Mouse (Mus musculus): ENCODE measurements around the gene Adam11. TPM values are rescaled to one million over a fixed set of nuclear protein-coding genes. Genes with fewer than 3 reads are reported as not detected.

Adam11 gene
- polyA plus RNA-seq, 1 experiment from 2014 or later = 47.0 TPM

DNA sequence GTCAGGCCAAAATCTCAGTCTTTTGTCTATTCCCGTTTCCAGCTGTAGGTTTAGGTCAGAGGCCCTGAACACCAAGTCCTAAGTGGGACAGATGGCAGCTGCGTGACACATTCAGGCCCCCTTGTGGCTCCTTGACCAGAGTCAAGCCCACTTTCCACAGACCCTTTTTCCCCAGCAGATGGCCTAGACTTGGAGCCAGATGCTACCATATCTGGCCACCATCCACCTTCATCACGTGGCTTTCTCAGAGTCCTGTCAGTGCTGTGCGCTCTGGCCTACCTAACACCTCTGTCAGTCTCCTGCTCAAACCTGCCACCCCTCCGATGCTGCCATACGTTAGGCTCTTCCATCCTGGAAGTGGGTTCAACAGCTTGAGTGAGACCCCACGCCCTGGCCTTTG, 5.8 kb upstream of the Adam11 start:
- H3K27ac ChIP-seq (replicated peaks) = peak overlapping the region; percentile 71
- peaks cover 34% of the 10 kb centered on the region for H3K4me1 ChIP-seq (replicated peaks)
- H3K9ac ChIP-seq = no peak overlapping the region
- 0 out of 2 replicates have a peak, but pooled peaks cover 5% of the 10 kb centered on the region for H3K27me3 ChIP-seq
- no peak overlapping the region for H3K4me2 ChIP-seq
- H3K9me3 ChIP-seq = no peaks in the 10 kb centered on the region
- WGBS = 73% methylated on average over 7 of the region's 7 CpGs
- ATAC-seq (ENCODE audit: low read depth) = no peak
- no peaks in the 10 kb centered on the region for H3K36me3 ChIP-seq
- H3K4me3 ChIP-seq = no peak overlapping the region

DNA sequence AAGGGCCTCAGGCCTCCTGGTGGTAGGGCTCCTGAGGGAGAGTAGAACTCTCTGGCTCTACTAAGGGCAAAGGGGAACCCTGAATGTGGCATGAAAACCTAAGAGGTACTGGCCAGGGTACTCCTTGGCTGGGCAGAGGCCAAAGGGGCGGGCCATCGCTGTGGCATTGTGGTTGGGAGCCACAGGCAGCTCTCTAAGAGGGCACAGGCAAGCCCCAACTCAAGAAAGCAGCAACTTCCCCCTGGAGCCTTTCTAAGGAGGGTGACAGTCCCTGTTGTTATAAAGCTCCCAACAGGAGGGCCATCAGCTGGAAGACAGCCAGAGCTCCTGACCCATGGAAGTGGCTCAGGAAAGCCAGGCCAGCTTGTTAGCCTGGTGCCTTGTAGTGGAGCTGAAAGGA, 2.3 kb upstream of the Adam11 start:
- no peaks in the 10 kb centered on the region for H3K9me3 ChIP-seq
- no peak overlapping the region for H3K4me2 ChIP-seq
- no peak overlapping the region for H3K4me3 ChIP-seq
- H3K4me1 ChIP-seq (replicated peaks) = peaks cover 42% of the 10 kb centered on the region
- 76% methylated on average over 2 of the region's 2 CpGs for WGBS
- no peaks in the 10 kb centered on the region for H3K36me3 ChIP-seq
- H3K27me3 ChIP-seq = peaks cover 13% of the 10 kb centered on the region
- no peak for ATAC-seq (ENCODE audit: low read depth)
- H3K9ac ChIP-seq = no peak overlapping the region
- no peak overlapping the region for H3K27ac ChIP-seq (replicated peaks)

DNA sequence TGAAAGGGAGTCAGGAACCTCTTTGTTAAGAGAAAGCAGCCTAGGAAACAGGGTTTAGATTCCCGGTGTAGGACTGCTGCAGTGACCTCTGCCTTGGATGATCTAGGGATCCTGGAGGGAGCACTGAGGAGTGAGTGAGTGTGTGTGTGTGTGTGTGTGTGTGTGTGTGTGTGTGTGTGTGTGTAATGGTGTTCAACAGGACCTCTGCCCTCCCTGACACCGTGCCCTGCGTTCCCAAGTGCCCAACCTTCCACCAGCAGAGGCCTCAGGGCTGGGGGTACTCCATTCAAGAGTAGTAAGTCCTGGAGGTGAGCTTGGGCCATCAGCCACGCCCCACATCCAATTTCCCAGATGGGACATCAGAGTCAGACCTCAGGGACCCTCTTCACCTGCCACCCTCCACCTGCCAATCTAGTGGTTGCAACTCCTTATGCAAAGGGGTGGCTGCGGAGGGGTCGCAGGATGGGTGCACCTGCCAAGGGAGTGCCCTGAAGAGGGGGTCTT, 382 bp upstream of the Adam11 start:
- no peaks in the 10 kb centered on the region for H3K9me3 ChIP-seq
- peaks cover 13% of the 10 kb centered on the region for H3K27me3 ChIP-seq
- peak overlapping the region; percentile 94 for H3K9ac ChIP-seq
- H3K4me1 ChIP-seq (replicated peaks) = peaks cover 26% of the 10 kb centered on the region
- peak overlapping the region; percentile 96 for H3K4me2 ChIP-seq
- whole genome bisulfite sequencing = 13% methylated on average over 6 of the region's 6 CpGs
- peak; percentile 16; the same call in 1 of the 2 replicates for ATAC-seq (ENCODE audit: low read depth)
- H3K36me3 ChIP-seq = no peaks in the 10 kb centered on the region
- peak overlapping the region; percentile 87; the same call in 1 of the 2 replicates for H3K27ac ChIP-seq (replicated peaks)
- peak overlapping the region; percentile 72 for H3K4me3 ChIP-seq

DNA sequence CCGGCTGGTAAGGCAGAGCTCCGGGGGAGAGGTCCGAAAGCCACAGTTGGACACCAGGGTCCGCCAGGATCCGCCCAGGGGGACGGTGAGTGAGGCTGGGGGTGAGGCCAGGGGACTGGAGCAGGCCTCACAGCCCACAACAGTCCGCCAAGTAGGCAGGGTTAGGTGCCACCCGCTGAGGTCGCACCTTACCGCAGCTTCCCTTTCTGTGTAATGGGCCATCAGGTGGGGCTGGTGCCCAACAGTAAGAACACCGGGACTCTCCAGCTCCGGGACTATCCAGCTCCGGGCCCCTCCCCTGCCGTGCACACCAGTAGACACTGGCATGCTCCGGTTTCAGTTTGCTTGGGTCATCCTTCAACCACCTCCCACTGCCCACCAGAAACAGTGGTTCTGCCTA, 1.0 kb downstream of the Adam11 start:
- peaks cover 29% of the 10 kb centered on the region for H3K4me1 ChIP-seq (replicated peaks)
- ATAC-seq (ENCODE audit: low read depth) = peak; percentile 30
- WGBS = 7% methylated on average over 15 of the region's 15 CpGs
- H3K4me3 ChIP-seq = peak overlapping the region; percentile 72
- H3K27ac ChIP-seq (replicated peaks) = peak overlapping the region; percentile 87
- peaks cover 13% of the 10 kb centered on the region for H3K27me3 ChIP-seq
- no peaks in the 10 kb centered on the region for H3K9me3 ChIP-seq
- no peaks in the 10 kb centered on the region for H3K36me3 ChIP-seq
- peak overlapping the region; percentile 96 for H3K4me2 ChIP-seq
- H3K9ac ChIP-seq = peak overlapping the region; percentile 94

DNA sequence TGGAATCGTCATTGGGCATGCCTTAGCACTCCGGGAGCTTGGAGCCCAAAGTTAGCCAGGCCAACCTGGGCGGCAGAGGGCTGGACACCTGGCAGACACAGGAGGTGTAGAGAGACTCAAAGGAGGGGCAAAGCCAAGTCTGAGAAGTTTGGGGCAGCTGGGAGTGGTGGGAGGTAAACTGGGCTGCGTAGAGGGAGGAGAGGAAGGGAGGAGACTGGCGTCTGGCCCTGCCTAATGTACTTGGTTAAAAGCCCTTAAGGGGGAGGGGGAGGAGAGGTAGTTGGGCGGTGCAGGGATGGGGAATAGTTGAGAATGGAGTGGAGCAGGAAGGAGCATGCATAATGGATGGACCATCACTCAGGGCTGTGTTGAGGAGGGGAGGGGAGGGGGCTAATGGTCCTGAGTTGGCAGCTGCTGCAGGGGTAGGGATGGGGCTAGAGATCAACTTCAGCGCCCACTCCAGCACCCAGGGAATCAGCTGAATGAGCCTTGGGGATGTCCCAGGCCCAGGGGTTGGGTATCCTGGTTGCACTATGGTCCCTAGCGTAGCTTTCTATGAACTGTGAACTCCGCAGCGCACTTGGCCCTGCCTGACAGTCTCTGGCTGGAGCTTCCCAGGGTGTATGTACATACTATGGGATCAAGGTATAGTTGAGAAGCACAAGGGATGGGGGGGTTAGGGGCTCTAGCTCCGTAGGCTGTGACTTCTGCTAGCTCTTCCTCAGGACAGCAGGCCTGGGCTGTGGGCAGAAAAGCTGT, 1.9 kb downstream of the Adam11 start:
- peak overlapping the region; percentile 46; the same call in 1 of the 2 replicates for H3K27ac ChIP-seq (replicated peaks)
- H3K9ac ChIP-seq = no peak overlapping the region
- ATAC-seq (ENCODE audit: low read depth) = no peak
- WGBS = 46% methylated on average over 11 of the region's 11 CpGs
- H3K4me2 ChIP-seq = peak overlapping the region; percentile 96
- H3K4me1 ChIP-seq (replicated peaks) = peaks cover 33% of the 10 kb centered on the region
- no peaks in the 10 kb centered on the region for H3K9me3 ChIP-seq
- H3K4me3 ChIP-seq = peak overlapping the region; percentile 72; the same call in 1 of the 2 replicates
- peaks cover 13% of the 10 kb centered on the region for H3K27me3 ChIP-seq
- H3K36me3 ChIP-seq = no peaks in the 10 kb centered on the region

DNA sequence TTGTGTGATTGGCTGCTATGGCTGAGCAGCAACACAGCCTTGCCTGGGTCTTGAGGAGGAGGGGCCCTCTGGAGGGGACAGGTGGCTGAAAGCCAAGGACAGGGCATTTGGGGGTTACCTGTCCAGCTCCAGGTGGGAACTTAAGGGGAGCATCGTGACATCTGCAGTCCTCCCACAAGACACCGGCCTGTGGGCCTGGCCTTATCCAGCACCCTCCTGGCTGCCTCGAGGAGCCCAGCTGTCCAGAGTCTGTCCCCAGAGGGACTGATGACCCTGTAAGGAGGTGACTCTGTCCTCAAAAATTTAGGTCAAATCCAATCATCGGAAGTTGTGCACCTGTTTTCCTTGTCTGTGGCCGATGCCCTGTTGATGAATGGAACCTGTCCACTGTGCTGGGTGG, 4.2 kb downstream of the Adam11 start:
- H3K9ac ChIP-seq = no peak overlapping the region
- no peaks in the 10 kb centered on the region for H3K36me3 ChIP-seq
- ATAC-seq (ENCODE audit: low read depth) = no peak
- H3K4me1 ChIP-seq (replicated peaks) = peaks cover 39% of the 10 kb centered on the region
- H3K27ac ChIP-seq (replicated peaks) = no peak overlapping the region
- 83% methylated on average over 5 of the region's 5 CpGs for WGBS
- H3K9me3 ChIP-seq = no peaks in the 10 kb centered on the region
- no peak overlapping the region for H3K4me3 ChIP-seq
- no peak overlapping the region for H3K4me2 ChIP-seq
- H3K27me3 ChIP-seq = peaks cover 8% of the 10 kb centered on the region

DNA sequence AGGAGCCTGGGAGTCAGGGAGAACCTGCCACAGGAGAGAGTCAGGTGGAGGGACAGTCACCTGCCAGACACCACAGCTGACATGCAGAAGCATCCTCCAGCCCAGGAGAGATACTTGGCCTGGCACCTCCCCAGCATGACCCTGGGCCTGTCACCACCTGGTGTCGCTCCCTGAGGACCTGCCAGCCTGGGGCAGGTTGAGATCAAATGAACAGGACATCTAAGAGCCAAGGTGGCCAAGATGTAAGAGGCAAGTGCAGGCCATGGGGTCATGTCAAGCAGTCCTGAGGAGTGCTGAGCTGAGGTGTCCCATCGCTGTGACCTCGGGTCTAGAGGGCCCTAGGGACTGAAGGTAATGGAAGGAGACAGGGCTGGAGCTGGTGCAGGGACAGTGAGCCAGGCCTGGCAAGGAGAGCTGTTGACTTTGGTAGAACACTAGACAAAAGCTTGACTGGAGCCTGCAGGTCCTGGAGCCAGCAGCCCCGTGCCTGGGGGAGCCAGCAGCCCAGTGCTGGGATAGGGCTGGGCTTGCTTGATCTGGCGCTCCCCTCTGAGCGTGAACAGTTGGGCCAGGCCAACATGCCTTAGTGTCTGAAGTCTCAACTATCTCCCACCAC, 5.9 kb downstream of the Adam11 start:
- Histone ChIP-seq H3K4me3 (no peak overlapping the region), H3K4me2 (no peak overlapping the region), H3K27ac (replicated peaks) (no peak overlapping the region), H3K9ac (no peak overlapping the region), H3K36me3 (no peaks in the 10 kb centered on the region), H3K9me3 (no peaks in the 10 kb centered on the region), H3K4me1 (replicated peaks) (peaks cover 44% of the 10 kb centered on the region), H3K27me3 (peaks cover 5% of the 10 kb centered on the region)
- WGBS = 67% methylated on average over 6 of the region's 6 CpGs
- ATAC-seq (ENCODE audit: low read depth) = no peak

DNA sequence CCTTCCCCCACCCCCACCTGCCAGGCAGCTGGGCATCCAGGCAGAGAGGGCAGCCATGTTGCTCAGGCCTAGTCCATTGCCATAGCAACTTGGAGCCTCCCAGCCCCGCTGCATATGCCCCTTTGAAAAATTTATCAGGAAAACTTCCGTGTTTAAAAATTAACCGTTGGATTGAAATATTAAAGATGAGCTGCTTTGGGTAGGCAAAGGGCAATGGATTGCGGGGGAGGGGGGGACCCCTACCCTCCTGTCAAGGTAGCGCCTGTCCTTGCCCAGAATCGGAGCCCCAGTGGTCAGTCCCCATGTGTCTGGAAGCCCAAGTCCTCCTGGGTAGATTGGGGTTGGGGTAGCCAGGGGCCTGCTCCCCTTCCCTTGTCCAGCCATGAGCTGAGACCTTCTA, 7.9 kb downstream of the Adam11 start:
- no peak overlapping the region for H3K27ac ChIP-seq (replicated peaks)
- H3K36me3 ChIP-seq = no peaks in the 10 kb centered on the region
- ATAC-seq (ENCODE audit: low read depth) = no peak
- H3K4me3 ChIP-seq = no peak overlapping the region
- H3K4me1 ChIP-seq (replicated peaks) = peaks cover 48% of the 10 kb centered on the region
- WGBS = 80% methylated on average over 6 of the region's 6 CpGs
- H3K9me3 ChIP-seq = no peaks in the 10 kb centered on the region
- H3K27me3 ChIP-seq = no peaks in the 10 kb centered on the region; the same call in 1 of the 2 replicates
- H3K9ac ChIP-seq = no peak overlapping the region
- no peak overlapping the region for H3K4me2 ChIP-seq

DNA sequence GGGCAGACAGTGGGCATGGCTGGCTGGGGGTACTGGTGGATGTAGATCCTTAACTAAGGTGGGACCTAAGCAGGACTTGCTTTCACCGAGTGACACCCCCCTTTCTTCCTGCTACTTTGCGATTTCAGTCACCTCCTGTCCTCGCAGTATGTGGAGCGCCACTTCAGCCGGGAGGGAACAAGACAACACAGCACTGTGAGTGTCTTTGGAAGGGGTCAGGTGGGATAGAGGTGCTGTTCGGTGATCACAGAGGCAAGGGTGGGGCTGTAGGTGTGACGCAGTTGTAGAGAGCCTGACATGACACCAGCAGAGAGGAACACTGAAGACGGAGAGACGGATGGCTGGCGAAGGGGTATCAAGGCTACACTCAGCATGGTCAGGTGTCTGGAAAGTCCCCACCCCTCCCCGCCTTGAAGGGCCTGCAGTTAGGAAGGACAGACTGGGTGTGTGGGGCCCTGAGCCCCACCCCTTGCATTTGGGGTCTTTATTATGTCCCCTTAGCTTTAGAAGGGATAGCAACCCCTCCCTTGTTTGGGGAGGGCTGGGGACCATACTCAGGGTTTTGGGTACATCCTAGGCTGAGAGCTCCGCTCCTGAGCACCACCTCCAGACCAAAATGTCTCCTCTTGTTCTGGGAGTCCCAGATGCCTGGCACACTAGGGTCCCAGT, 8.9 kb downstream of the Adam11 start:
- no peak for ATAC-seq (ENCODE audit: low read depth)
- H3K27me3 ChIP-seq = no peaks in the 10 kb centered on the region
- no peak overlapping the region for H3K4me3 ChIP-seq
- no peak overlapping the region for H3K27ac ChIP-seq (replicated peaks)
- no peaks in the 10 kb centered on the region for H3K9me3 ChIP-seq
- peaks cover 53% of the 10 kb centered on the region for H3K4me1 ChIP-seq (replicated peaks)
- H3K4me2 ChIP-seq = no peak overlapping the region
- H3K9ac ChIP-seq = peak overlapping the region; percentile 17; the same call in 1 of the 2 replicates
- no peaks in the 10 kb centered on the region for H3K36me3 ChIP-seq
- 84% methylated on average over 12 of the region's 12 CpGs for WGBS

DNA sequence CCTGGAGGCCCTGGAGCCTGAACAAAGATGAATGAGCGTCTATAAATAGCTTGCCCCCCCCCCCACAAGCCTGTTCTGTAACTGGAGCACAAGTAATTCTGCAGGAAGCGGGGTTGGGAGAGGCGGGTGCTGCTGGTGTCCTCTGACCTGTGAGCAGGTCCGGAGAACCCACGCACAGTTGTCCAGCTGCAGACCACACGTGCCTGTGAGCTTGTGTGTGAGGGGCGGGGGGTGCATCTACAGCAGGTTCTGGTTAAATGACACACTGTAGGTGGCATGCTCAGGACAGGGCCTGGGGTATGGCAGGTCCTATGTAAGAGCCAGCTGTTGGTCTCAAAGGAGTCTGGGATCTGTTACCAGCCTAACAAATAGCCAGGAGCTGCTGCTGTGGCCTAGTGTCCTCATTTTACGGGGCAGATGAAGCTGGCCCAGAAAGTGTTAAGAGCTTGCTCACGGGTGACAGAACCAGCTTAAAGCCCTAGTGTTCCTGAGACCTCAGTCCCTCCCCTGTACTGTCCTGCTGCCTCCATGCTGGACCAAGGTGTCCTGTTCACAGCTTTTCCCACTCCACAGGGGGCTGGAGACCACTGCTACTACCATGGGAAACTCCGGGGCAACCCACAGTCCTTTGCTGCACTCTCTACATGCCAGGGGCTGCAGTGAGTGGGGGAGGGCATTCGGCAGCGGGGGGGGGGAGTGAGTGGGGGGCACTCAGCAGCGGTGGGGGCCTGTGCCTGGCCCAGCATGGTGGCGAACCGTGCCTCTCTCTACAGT, 9.6 kb downstream of the Adam11 start:
- 39% methylated on average over 15 of the region's 15 CpGs for WGBS
- Histone ChIP-seq H3K4me2 (no peak overlapping the region), H3K27ac (replicated peaks) (no peak overlapping the region), H3K9ac (peak overlapping the region; percentile 31; the same call in 1 of the 2 replicates), H3K27me3 (no peaks in the 10 kb centered on the region), H3K4me1 (replicated peaks) (peaks cover 60% of the 10 kb centered on the region), H3K9me3 (no peaks in the 10 kb centered on the region), H3K4me3 (no peak overlapping the region), H3K36me3 (peaks cover 2% of the 10 kb centered on the region)
- ATAC-seq (ENCODE audit: low read depth) = no peak

DNA sequence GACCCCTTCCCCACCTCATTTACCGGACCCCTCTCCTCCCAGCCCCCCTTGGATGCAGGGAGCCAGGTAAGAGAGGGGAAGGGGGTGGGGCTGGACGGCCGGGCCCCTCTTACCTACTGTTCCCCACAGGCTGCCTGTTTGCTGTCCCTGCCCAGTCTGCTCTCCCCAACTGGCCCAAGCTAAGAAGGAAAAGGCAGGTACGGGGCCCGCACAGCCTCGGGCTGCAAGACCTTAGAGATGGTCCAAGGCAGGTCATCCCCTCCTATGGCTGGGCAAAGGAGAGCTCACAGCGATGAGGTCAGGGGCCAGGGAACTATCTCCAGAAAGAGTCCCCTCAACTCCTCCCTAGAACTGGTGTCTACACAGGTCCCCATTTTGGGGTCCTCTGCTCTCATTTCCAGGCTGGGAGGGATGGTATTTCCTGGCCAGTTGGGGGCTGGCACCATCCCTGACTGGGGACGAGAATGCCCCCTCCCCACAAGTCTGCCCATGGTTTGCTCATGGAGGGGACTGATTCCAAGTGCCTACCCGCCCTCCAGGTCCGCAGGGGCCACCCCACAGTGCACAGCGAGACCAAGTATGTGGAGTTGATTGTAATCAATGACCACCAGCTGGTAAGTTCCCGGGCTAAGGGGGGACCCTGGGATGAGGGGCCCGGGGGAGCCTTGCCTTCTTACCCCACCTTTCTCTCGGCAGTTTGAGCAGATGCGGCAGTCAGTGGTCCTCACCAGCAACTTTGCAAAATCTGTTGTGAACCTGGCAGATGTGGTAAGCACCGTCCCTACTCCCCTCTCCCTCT, 10.9 kb downstream of the Adam11 start:
- 30% methylated on average over 16 of the region's 16 CpGs for WGBS
- ATAC-seq (ENCODE audit: low read depth) = no peak
- Histone ChIP-seq H3K27me3 (no peaks in the 10 kb centered on the region), H3K4me1 (replicated peaks) (peaks cover 66% of the 10 kb centered on the region), H3K36me3 (peaks cover 14% of the 10 kb centered on the region), H3K9ac (0 out of 2 replicates have a peak overlapping the region, but pooled peaks have one; percentile 31), H3K4me2 (no peak overlapping the region), H3K4me3 (no peak overlapping the region), H3K27ac (replicated peaks) (no peak overlapping the region; the same call in 1 of the 2 replicates), H3K9me3 (no peaks in the 10 kb centered on the region)
